Mouse (Mus musculus): ENCODE measurements around the gene Pan2.

DNA sequence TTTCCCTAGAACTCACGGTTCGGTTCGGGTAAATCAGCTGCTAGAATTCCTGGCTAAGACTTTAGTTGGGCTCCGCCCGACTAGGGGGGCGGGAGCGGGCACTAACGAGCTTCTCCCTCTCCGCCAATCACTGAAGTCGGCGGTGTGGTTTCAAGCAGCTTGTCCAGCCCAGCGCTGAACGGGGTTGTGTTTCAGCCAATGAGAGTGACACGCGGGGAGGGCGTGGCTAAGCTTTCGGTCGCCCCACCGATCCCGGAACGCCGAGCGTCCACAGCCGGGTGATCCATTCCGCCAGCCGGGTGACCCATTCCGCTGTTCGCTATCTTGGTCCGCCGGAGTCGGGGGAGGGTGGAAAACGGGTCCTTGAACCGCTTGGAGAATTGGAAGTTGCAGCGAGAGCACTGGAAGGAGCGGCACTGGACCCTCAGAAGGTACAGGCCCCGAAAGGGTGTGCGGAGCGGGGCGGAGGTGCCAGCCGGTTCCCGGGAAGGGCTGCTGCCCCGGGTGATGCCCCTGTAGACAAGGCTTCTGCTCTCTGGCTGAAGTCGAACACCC lies 32.8 kb upstream of the Pan2 start, which contains the start of gene Stat2:
- TF ChIP-seq CTCF (IDR thresholded peaks at IDR 0.05; ENCODE audit: control insufficient read depth, insufficient read depth, low read length) (no peak), POLR2A (IDR thresholded peaks at IDR 0.05; ENCODE audit: borderline replicate concordance, control insufficient read depth, low read depth, low read length) (peak; percentile 96)

Measured in bone marrow, adult 2 months (tissue).